ENCODE assay signal across 12 mouse cellular contexts in genomic region chr15:89147895-89148294, GRCm38 (mm10). TPM values are rescaled to one million over a fixed set of nuclear protein-coding genes. Genes with fewer than 3 reads are reported as not detected.
DNase-seq lines count a peak whose midpoint lies in the region; ATAC-seq and TF ChIP-seq lines count a peak whose summit lies in the region.
"Had no signal": no experiment of that assay in that cellular context is flagged by ENCODE, and none has a peak within 500 bp of the region (broad histone marks: within the 10 kb centered on the region; RNA-seq: fewer than 3 reads in every experiment).

No protein-coding gene starts in this region.

- ATAC-seq in kidney, embryonic 14.5 days (ENCODE audit: low FRiP score, low TSS enrichment): 0 out of 2 replicates have a peak, but pooled peaks have one; percentile 6
- no peak for ATAC-seq in hindbrain, embryonic 11.5 days (ENCODE audit: low FRiP score)
- ATAC-seq in midbrain, embryonic 13.5 days: no peak
- ATAC-seq: inflammation-experienced regulatory T-cells, adult 6 months had no signal

- no peaks in the 10 kb centered on the region for H3K9me3 ChIP-seq in kidney, embryonic 14.5 days (ENCODE audit: control insufficient read depth, low read length)
- H3K9me3 ChIP-seq in hindbrain, embryonic 11.5 days (ENCODE audit: control insufficient read depth, low read length): no peaks in the 10 kb centered on the region
- no peaks in the 10 kb centered on the region for H3K9me3 ChIP-seq in midbrain, embryonic 13.5 days
- H3K9me3 ChIP-seq: liver, embryonic 15.5 days had no signal

- peak overlapping the region; percentile 68; the same call in 1 of the 2 replicates for H3K4me3 ChIP-seq in kidney, embryonic 14.5 days (ENCODE audit: low read length)
- peak overlapping the region; percentile 80 for H3K4me3 ChIP-seq in cortical plate, adult 2 months (ENCODE audit: insufficient read depth, low read length)
- peak overlapping the region; percentile 83 for H3K4me3 ChIP-seq in hindbrain, embryonic 11.5 days (ENCODE audit: low read depth, low read length)
- peak overlapping the region; percentile 78 for H3K4me3 ChIP-seq in midbrain, embryonic 13.5 days (replicated peaks)
- H3K4me3 ChIP-seq: liver, embryonic 15.5 days had no signal

- DNase-seq in kidney, adult 18-20 months: no peak
- DNase-seq in hindbrain, embryonic 11.5 days (ENCODE audit: low spot score): peak; percentile 28
- DNase-seq in right cerebral cortex, postnatal 36 days (ENCODE audit: low spot score in 2 of 2): no peak
- DNase-seq in layer of hippocampus, adult 9-10 months (ENCODE audit: low spot score): no peak
- DNase-seq in cerebellum, adult 11 months: no peak
- DNase-seq: adrenal gland, postnatal 10 days; cerebellum, postnatal 14 days had no signal

- H3K4me1 ChIP-seq in kidney, embryonic 14.5 days (ENCODE audit: control insufficient read depth, insufficient read depth, low read length): peaks cover 37% of the 10 kb centered on the region
- H3K4me1 ChIP-seq in cortical plate, adult 2 months (ENCODE audit: control insufficient read depth, insufficient read depth, low read length): peaks cover 3% of the 10 kb centered on the region
- peaks cover 17% of the 10 kb centered on the region for H3K4me1 ChIP-seq in hindbrain, embryonic 11.5 days (replicated peaks; ENCODE audit: control insufficient read depth, insufficient read depth, low read length)
- peaks cover 52% of the 10 kb centered on the region for H3K4me1 ChIP-seq in midbrain, embryonic 13.5 days (replicated peaks)

- no peak for TF ChIP-seq POLR2A in cortical plate, adult 2 months (IDR thresholded peaks at IDR 0.05; ENCODE audit: extremely low read depth, insufficient read depth, low read length)

- TF ChIP-seq CTCF in cortical plate, adult 2 months (IDR thresholded peaks at IDR 0.05; ENCODE audit: extremely low read depth, insufficient read depth, low read length): no peak

- H3K9ac ChIP-seq in kidney, embryonic 14.5 days (ENCODE audit: low read depth, low read length): no peak overlapping the region
- peak overlapping the region; percentile 93 for H3K9ac ChIP-seq in hindbrain, embryonic 11.5 days (ENCODE audit: low read depth, low read length)
- peak overlapping the region; percentile 94 for H3K9ac ChIP-seq in midbrain, embryonic 13.5 days (replicated peaks)
- H3K9ac ChIP-seq: liver, embryonic 15.5 days had no signal

- no peak overlapping the region for H3K27ac ChIP-seq in kidney, embryonic 14.5 days (ENCODE audit: low read depth, low read length)
- no peak overlapping the region for H3K27ac ChIP-seq in cortical plate, adult 2 months (ENCODE audit: insufficient read depth, low read length)
- no peak overlapping the region for H3K27ac ChIP-seq in hindbrain, embryonic 11.5 days (ENCODE audit: low read depth, low read length)
- H3K27ac ChIP-seq in midbrain, embryonic 13.5 days: peak overlapping the region; percentile 92; the same call in 1 of the 2 replicates
- H3K27ac ChIP-seq: liver, embryonic 15.5 days had no signal

- WGBS in kidney, embryonic 14.5 days: 30% methylated on average over 4 of the region's 4 CpGs
- 35% methylated on average over 4 of the region's 4 CpGs for WGBS in hindbrain, embryonic 11.5 days
- 32% methylated on average over 4 of the region's 4 CpGs for WGBS in midbrain, embryonic 13.5 days

- peaks cover 11% of the 10 kb centered on the region; the same call in 1 of the 2 replicates for H3K27me3 ChIP-seq in kidney, embryonic 14.5 days (ENCODE audit: control insufficient read depth, insufficient read depth, low read length)
- peaks cover 7% of the 10 kb centered on the region; the same call in 1 of the 2 replicates for H3K27me3 ChIP-seq in hindbrain, embryonic 11.5 days (ENCODE audit: control insufficient read depth, insufficient read depth, low read length)
- 0 out of 2 replicates have a peak, but pooled peaks cover 5% of the 10 kb centered on the region for H3K27me3 ChIP-seq in midbrain, embryonic 13.5 days

- no peaks in the 10 kb centered on the region for H3K36me3 ChIP-seq in kidney, embryonic 14.5 days (ENCODE audit: control insufficient read depth, insufficient read depth, low read length)
- 0 out of 2 replicates have a peak, but pooled peaks cover 5% of the 10 kb centered on the region for H3K36me3 ChIP-seq in hindbrain, embryonic 11.5 days (ENCODE audit: control insufficient read depth, insufficient read depth, low read length)
- peaks cover 32% of the 10 kb centered on the region for H3K36me3 ChIP-seq in midbrain, embryonic 13.5 days
- H3K36me3 ChIP-seq: liver, embryonic 15.5 days had no signal

- peak overlapping the region; percentile 62; the same call in 1 of the 2 replicates for H3K4me2 ChIP-seq in kidney, embryonic 14.5 days (replicated peaks; ENCODE audit: low read depth, low read length)
- peak overlapping the region; percentile 90 for H3K4me2 ChIP-seq in hindbrain, embryonic 11.5 days (replicated peaks; ENCODE audit: low read depth, low read length)
- peak overlapping the region; percentile 81 for H3K4me2 ChIP-seq in midbrain, embryonic 13.5 days (replicated peaks)

RNA-seq across cellular contexts. Expression of gene Mapk11, which starts 1.5 kb away (rescaled TPM):
- polyA plus RNA-seq in kidney, embryonic 14.5 days (2014; fragmentation: Nextera tagmentation; extraction: Ambion mirVana): 8.4 and 14.8 TPM in 2 replicates
- polyA plus RNA-seq in cortical plate, adult 2 months (2012; rRNA removed): 91.5 and 93.7 TPM in 2 replicates
- polyA plus RNA-seq in hindbrain, embryonic 11.5 days (2014; fragmentation: Nextera tagmentation; extraction: Ambion mirVana): 38.5 and 40.4 TPM in 2 replicates
- polyA plus RNA-seq in midbrain, embryonic 13.5 days (2015; fragmentation: Nextera tagmentation; extraction: Ambion mirVana): 39.8 and 44.2 TPM in 2 replicates

RNA-seq across cellular contexts. Expression of gene Mapk12, which starts 7.4 kb away (rescaled TPM):
- 20.8 and 23.4 TPM in 2 replicates for polyA plus RNA-seq in kidney, embryonic 14.5 days (2014; fragmentation: Nextera tagmentation; extraction: Ambion mirVana)
- polyA plus RNA-seq in cortical plate, adult 2 months (2012; rRNA removed): 21.0 and 22.3 TPM in 2 replicates
- 16.5 and 17.8 TPM in 2 replicates for polyA plus RNA-seq in hindbrain, embryonic 11.5 days (2014; fragmentation: Nextera tagmentation; extraction: Ambion mirVana)
- 8.2 TPM in 2 replicates for polyA plus RNA-seq in midbrain, embryonic 13.5 days (2015; fragmentation: Nextera tagmentation; extraction: Ambion mirVana)

RNA-seq across cellular contexts. Expression of gene Hdac10, which starts 19.4 kb away (rescaled TPM):
- polyA plus RNA-seq in kidney, embryonic 14.5 days (2014; fragmentation: Nextera tagmentation; extraction: Ambion mirVana): 9.2 and 12.9 TPM in 2 replicates
- 31.3 and 36.0 TPM in 2 replicates for polyA plus RNA-seq in cortical plate, adult 2 months (2012; rRNA removed)
- 9.4 and 10.7 TPM in 2 replicates for polyA plus RNA-seq in hindbrain, embryonic 11.5 days (2014; fragmentation: Nextera tagmentation; extraction: Ambion mirVana)
- 25.0 and 26.0 TPM in 2 replicates for polyA plus RNA-seq in midbrain, embryonic 13.5 days (2015; fragmentation: Nextera tagmentation; extraction: Ambion mirVana)

RNA-seq across cellular contexts. Expression of gene Tubgcp6, which starts 25.0 kb away (rescaled TPM):
- 10.9 and 21.0 TPM in 2 replicates for polyA plus RNA-seq in kidney, embryonic 14.5 days (2014; fragmentation: Nextera tagmentation; extraction: Ambion mirVana)
- polyA plus RNA-seq in cortical plate, adult 2 months (2012; rRNA removed): 31.8 and 34.1 TPM in 2 replicates
- polyA plus RNA-seq in hindbrain, embryonic 11.5 days (2014; fragmentation: Nextera tagmentation; extraction: Ambion mirVana): 17.5 and 17.6 TPM in 2 replicates
- polyA plus RNA-seq in midbrain, embryonic 13.5 days (2015; fragmentation: Nextera tagmentation; extraction: Ambion mirVana): 17.4 and 19.9 TPM in 2 replicates

RNA-seq across cellular contexts. Expression of gene Plxnb2, which starts 32.7 kb away (rescaled TPM):
- 124 and 165 TPM in 2 replicates for polyA plus RNA-seq in kidney, embryonic 14.5 days (2014; fragmentation: Nextera tagmentation; extraction: Ambion mirVana)
- 51.0 and 52.9 TPM in 2 replicates for polyA plus RNA-seq in cortical plate, adult 2 months (2012; rRNA removed)
- polyA plus RNA-seq in hindbrain, embryonic 11.5 days (2014; fragmentation: Nextera tagmentation; extraction: Ambion mirVana): 97.4 and 104 TPM in 2 replicates
- polyA plus RNA-seq in midbrain, embryonic 13.5 days (2015; fragmentation: Nextera tagmentation; extraction: Ambion mirVana): 102 and 115 TPM in 2 replicates
